Mouse (Mus musculus) heart, postnatal 0 days (tissue): ENCODE measurements at regions not wholly inside any gene's neighbourhood (a gene's known extent, or its start where the extent isn't known, plus 50 kb on each side); places are given as distances from the start of the nearest gene placed in this dataset.

ENCODE experiments used
- ATAC-seq: fragments of 200-750 bp; cut with Nextera tagmentation; 2 replicates; pipeline ENCODE4 v1.8.0; 2017; ENCODE audit warnings: low read depth, moderate number of reproducible peaks, moderate library complexity; ENCODE audit not compliant: insufficient read depth
- DNase-seq: peaks from one replicate; pipeline ENCODE4 v3.0.0-alpha.2; 2016; ENCODE audit warnings: low spot score
- H3K27ac ChIP-seq: fragments of 300-500 bp; sonication (generic); 2 replicates; pipeline ENCODE4 v1.5.1; 2014; ENCODE audit warnings: low read depth, mild to moderate bottlenecking
- H3K27me3 ChIP-seq: fragments of 300-500 bp; sonication (generic); 2 replicates; pipeline ENCODE4 v1.6.1; 2014; ENCODE audit warnings: low read length, mixed read lengths; ENCODE audit not compliant: control insufficient read depth, insufficient read depth
- H3K36me3 ChIP-seq: fragments of 300-500 bp; sonication (generic); replicated peaks from 2 replicates; pipeline ENCODE4 v1.6.1; 2014; ENCODE audit warnings: low read length, mixed read lengths; ENCODE audit not compliant: control insufficient read depth, insufficient read depth
- H3K4me1 ChIP-seq: fragments of 300-500 bp; sonication (generic); 2 replicates; pipeline ENCODE4 v1.6.1; 2014; ENCODE audit warnings: antibody characterized with exemption; ENCODE audit not compliant: control insufficient read depth, insufficient read depth
- H3K4me2 ChIP-seq: fragments of 300-500 bp; sonication (generic); 2 replicates; pipeline ENCODE4 v1.6.1; 2014; ENCODE audit warnings: low read depth, mild to moderate bottlenecking, low read length, moderate library complexity
- H3K4me3 ChIP-seq: fragments of 300-500 bp; sonication (generic); 2 replicates; pipeline ENCODE4 v1.5.1; 2014; ENCODE audit warnings: low read depth, low read length
- H3K9ac ChIP-seq: fragments of 300-500 bp; sonication (generic); replicated peaks from 2 replicates; pipeline ENCODE4 v1.6.1; 2014; ENCODE audit warnings: low read depth, low read length, mixed read lengths
- H3K9me3 ChIP-seq: fragments of 300-500 bp; sonication (generic); replicated peaks from 2 replicates; pipeline ENCODE4 v1.6.1; 2016; ENCODE audit warnings: low read length; ENCODE audit not compliant: control insufficient read depth
- CTCF ChIP-seq: IDR thresholded peaks from 2 replicates; pipeline ENCODE4 v1.5.1; 2016; ENCODE audit warnings: antibody characterized with exemption, control low read depth, low read depth
- EP300 ChIP-seq: IDR thresholded peaks from 2 replicates; pipeline ENCODE4 v1.6.1; 2016; ENCODE audit warnings: antibody characterized with exemption, low read depth
- WGBS: fragments of 180-500 bp; shearing (Covaris S2); extraction: QIAGEN DNeasy Blood & Tissue Kit; methylation state at CpG from one replicate; pipeline ENCODE4 v1.1.7; 2014; 5-methylcytosine and 5-hydroxymethylcytosine counted together

DNA sequence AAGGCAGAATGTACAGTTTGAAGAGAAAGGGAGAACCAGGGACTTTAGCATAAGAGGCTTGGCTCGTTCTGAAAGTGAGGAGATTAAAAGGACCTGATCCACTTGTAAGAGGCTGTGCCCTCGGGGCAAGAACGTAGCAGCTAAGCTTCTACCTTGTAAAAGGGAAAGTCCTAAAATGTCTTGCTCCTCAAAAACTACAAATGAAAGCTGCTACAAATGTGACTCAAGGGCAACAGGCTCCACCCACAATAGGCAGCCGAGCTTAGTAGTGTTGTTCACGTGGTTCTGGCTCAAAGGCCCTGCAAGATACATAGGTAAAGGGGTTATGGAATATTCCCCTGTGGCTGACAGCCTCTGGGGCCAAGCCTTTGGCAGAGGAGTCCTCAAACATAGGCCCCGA is 192.7 kb upstream of the Zfp703 start:
- H3K4me1 ChIP-seq, result no peaks in the 10 kb centered on the region
- no peaks in the 10 kb centered on the region for H3K9me3 ChIP-seq
- H3K27ac ChIP-seq, result no peak overlapping the region
- H3K9ac ChIP-seq, result no peak overlapping the region
- ATAC-seq, result no peak
- H3K27me3 ChIP-seq, result peaks cover 7% of the 10 kb centered on the region
- no peaks in the 10 kb centered on the region for H3K36me3 ChIP-seq
- WGBS, result 38% methylated on average over 6 of the region's 6 CpGs
- no peak overlapping the region for H3K4me3 ChIP-seq
- no peak for DNase-seq
- TF ChIP-seq CTCF (no peak), EP300 (no peak)
- no peak overlapping the region for H3K4me2 ChIP-seq

DNA sequence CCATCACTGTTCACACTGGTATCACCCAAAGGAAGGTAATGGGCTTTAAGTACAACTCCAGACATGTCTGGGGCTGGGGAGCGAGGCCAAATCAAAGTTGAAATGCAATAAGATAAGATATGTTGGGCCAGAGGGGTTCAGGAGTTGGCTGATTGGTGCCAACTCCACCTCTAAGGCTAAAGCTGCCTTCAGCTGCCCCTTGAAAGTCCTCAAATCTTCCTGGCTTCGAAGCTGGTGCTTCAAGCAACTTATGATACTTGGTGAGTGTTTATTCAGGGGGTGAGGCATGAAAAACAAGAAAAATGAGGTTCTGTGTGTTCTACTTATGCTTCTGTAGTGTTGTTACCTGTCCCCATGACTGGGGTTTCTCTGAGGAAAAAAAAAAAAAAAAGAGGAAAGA is 185.3 kb upstream of the Zfp703 start:
- Histone ChIP-seq H3K4me2 (no peak overlapping the region), H3K4me1 (no peaks in the 10 kb centered on the region), H3K27ac (no peak overlapping the region), H3K9me3 (no peaks in the 10 kb centered on the region), H3K9ac (no peak overlapping the region), H3K36me3 (no peaks in the 10 kb centered on the region), H3K27me3 (peaks cover 6% of the 10 kb centered on the region; the same call in 1 of the 2 replicates), H3K4me3 (no peak overlapping the region)
- WGBS, result 34% methylated on average over 2 of the region's 2 CpGs
- ATAC-seq, result no peak
- no peak for DNase-seq
- no peak for TF ChIP-seq CTCF
- TF ChIP-seq EP300, result no peak

DNA sequence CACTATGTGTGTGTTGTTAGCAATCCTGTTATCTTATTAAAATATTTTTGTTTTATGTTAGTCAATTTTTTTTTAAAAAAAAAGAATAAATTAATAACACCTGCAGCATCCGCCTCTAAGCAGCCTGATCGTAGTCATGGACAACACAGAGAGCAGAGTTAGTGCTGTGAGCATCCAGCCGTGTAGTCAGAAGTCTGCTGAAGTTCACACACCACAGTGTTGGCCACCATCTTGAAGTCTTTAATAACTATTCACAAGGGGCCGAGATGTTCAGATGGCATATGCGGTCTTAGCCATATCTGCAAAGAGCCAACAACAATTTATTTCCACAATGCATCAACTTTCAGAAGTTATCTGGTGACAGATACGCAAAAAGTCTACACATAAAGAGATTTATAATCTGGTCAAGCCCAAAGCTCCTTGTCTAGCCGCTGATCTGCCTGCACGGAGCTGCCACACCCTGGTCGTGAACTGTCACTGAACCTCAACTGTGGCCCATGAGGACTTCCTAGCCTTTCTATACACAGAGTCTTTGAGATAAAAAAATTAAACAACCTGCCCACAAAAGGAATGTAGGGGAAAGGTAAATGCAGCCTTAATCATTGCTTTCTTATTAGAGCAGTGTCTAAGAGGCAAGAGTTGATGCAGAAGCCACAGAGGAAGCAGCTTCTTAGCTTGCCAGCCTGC is 183.4 kb upstream of the Zfp703 start:
- Histone ChIP-seq H3K27ac (no peak overlapping the region), H3K4me2 (no peak overlapping the region), H3K9me3 (no peaks in the 10 kb centered on the region), H3K36me3 (no peaks in the 10 kb centered on the region), H3K4me1 (no peaks in the 10 kb centered on the region), H3K27me3 (peaks cover 6% of the 10 kb centered on the region; the same call in 1 of the 2 replicates), H3K9ac (no peak overlapping the region), H3K4me3 (no peak overlapping the region)
- 87% methylated on average over 9 of the region's 9 CpGs for WGBS
- ATAC-seq, result no peak
- TF ChIP-seq EP300 (no peak), CTCF (no peak)
- no peak for DNase-seq

DNA sequence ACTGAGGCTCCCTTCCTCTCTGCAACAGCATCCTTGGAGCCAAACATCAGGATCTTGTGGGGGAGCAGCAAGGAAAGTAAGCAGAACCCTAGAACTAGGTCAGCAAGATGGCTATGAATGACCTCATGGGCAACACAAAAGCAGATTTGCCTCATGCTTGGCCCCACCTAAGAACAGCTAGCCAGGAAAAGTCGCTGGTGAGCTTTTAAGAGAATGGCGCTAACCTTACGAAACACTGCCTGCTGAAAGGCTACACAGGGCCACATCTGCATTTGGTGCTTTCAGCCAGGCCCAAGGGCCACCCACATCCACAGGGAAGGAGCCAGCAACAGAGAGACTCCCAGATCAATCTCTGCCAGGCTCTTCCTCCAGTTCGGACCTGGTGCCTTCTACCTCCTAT is 182.7 kb upstream of the Zfp703 start:
- Histone ChIP-seq H3K4me3 (no peak overlapping the region), H3K4me1 (no peaks in the 10 kb centered on the region), H3K4me2 (no peak overlapping the region), H3K9me3 (no peaks in the 10 kb centered on the region), H3K27ac (no peak overlapping the region), H3K27me3 (peaks cover 6% of the 10 kb centered on the region; the same call in 1 of the 2 replicates), H3K36me3 (no peaks in the 10 kb centered on the region), H3K9ac (no peak overlapping the region)
- TF ChIP-seq EP300 (no peak), CTCF (no peak)
- DNase-seq (no peak), ATAC-seq (no peak)
- 77% methylated on average over 4 of the region's 4 CpGs for WGBS

DNA sequence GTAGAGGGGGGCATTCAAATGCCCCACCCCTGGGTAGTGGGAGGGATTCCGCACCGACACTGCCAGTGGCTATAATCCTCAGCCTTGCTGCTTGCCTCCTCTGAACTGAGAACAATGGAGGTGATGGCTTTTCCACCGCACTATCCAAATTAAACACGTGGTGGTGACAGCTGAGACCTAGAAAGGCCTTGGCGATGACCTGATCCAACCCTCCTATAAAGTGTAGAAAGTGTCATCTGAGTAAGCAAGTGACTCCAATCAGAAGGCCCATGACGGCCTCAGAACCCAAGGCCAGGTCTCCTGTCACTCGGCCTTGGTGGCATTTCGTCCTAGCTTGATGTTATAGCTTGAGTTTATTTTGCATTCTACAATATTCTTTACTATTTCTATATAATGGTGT is 181.5 kb upstream of the Zfp703 start:
- ATAC-seq (no peak), DNase-seq (no peak)
- Histone ChIP-seq H3K4me2 (no peak overlapping the region), H3K4me1 (no peaks in the 10 kb centered on the region), H3K9ac (no peak overlapping the region), H3K4me3 (no peak overlapping the region), H3K36me3 (no peaks in the 10 kb centered on the region), H3K27me3 (peaks cover 6% of the 10 kb centered on the region; the same call in 1 of the 2 replicates), H3K27ac (no peak overlapping the region), H3K9me3 (no peaks in the 10 kb centered on the region)
- TF ChIP-seq EP300 (no peak), CTCF (no peak)
- 81% methylated on average over 8 of the region's 8 CpGs for WGBS

DNA sequence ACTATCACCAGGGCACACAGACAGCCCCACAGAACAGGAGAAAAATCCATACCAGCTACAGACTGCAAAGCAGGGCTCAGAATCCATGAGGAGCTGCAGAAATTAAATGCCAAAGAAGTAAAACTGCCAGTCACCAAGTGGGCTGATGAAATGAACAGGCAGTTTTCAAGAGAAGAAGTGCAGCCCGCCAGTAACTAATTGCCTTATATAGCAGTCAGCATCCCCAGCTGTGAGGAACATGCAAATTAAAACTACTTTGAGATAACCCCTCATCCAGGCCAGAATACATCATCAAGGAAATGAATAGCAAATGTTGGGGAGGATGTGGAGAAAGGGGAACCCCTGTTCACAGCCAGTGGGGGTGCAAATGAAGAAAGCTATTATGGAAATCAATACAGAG is 177.3 kb upstream of the Zfp703 start:
- Histone ChIP-seq H3K4me2 (no peak overlapping the region), H3K4me1 (no peaks in the 10 kb centered on the region), H3K9ac (no peak overlapping the region), H3K27me3 (0 out of 2 replicates have a peak, but pooled peaks cover 4% of the 10 kb centered on the region), H3K9me3 (no peaks in the 10 kb centered on the region), H3K36me3 (no peaks in the 10 kb centered on the region), H3K27ac (no peak overlapping the region), H3K4me3 (no peak overlapping the region)
- ATAC-seq, result no peak
- 72% methylated on average over 1 of the region's 1 CpGs for WGBS
- DNase-seq, result no peak
- TF ChIP-seq EP300 (no peak), CTCF (no peak)
